Mouse (Mus musculus): ENCODE measurements around the gene Tubg2.
"Not testable (repeated sequence)": the region's sequence is repeated elsewhere in the genome, so short reads cannot be mapped to it uniquely, and the experiment has no call there.

Tubg2 gene

DNA sequence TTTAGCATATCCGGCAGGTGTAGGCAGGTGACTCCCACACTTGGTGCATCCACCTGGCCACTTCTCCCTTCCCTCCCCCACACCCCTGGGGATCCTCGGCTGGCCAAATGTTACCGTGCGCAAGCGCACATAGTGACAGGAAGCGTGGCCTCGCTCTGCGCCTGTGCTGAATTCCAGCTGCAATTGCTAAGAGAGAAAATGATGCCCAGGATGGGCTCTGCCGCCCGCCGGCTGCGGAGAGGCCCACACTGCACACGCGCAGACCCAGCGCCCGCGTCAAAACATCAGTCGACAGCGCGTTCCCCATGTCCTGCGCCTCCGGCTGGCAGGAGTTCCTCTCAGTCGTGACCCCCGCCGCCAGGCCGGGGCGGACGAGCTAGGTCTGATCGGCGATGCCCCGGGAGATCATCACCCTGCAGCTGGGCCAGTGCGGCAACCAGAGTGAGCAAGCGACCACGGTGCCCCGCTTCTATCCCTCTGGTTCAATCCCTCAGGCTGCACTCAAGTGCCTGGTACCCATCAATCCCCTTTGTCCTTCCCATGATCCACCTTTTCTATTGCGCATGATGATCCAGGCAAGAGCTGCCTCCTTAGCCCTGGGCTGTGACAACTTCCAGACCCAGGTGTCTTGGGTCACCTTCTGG, at the start of gene Tubg2:
Tubg2 (plus strand) TSS at position 180 of the 644 bp plus-strand sequence.
- peak; percentile 71 for DNase-seq (ENCODE audit: low read depth, low spot score)

DNA sequence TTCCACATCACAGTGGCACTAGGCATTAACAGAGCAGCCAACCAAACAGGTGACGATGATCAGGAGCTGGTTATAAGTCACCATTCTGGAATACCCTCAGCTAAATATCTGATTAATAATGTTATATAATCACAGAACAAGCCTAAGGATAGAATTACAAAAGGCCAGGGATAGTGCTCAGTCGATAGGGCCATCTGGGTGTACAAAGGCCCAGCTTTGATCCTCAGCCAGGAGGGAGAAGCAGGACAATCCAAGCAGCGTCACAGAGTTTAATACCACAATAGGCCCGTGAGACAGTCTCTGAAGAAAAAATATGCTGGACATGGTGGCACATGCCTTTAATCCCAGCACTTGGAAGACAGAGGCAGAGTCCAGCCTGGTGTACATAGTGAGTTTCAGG, 46.4 kb upstream of the Tubg2 start:
- no peak for DNase-seq (ENCODE audit: low read depth, low spot score)

DNA sequence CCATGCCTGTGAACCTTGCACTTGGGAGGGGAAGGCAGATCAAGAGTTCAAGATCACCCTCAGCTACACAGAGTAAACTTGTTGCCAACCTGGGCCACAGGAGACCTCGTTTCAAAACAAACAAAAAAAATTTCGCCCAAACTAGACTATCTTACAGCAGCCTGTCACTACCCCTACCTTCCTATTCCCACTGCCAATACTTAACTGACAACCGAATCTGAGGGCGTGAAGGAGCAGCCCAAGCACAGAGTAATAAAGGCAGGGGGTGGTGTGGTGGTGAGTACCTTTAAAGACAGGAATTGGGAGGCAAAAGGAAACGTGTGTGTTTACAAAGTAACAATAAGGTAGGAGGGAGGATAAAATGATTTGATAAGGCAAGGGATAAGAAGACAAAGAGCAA, 45.0 kb upstream of the Tubg2 start:
- no peak for DNase-seq (ENCODE audit: low read depth, low spot score)

DNA sequence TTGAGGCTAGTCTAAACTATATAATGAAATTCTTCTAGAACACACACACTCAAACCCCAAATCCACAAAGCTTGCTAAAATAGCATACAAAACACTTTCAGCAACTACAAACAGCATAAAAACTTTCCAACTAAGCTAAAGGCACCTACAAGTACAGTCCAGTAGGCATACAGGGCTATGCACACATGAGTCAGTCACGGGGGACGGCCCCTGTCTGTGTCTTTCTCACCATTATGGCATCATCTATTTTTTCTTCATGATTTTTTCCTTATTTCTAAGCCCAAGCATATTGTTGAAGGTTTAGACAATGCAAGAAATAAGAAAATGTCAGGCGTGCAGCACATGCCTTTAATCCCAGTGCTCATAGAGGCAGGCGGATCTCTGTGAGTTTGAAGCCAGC, 44.5 kb upstream of the Tubg2 start:
- no peak for DNase-seq (ENCODE audit: low read depth, low spot score)

DNA sequence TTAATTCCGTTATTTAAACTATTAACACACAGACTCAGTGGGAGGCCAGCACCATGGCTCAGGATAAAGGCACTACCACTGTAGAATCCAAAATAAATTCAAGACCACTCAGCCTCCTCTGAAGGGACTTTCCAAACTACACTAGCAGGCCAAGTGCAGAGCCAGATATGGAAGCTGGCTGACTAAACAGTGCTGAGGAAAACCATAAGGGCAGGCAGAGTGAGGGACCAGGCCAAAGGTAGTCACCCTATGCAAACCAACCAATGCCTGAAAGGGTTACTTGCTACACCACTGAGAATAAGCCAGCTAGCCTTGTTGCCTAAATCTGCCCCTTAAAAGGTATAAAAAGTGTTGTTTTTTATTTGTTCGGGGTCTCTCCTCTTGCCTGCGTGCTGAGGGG, 43.5 kb upstream of the Tubg2 start:
- DNase-seq (ENCODE audit: low read depth, low spot score), result no peak

DNA sequence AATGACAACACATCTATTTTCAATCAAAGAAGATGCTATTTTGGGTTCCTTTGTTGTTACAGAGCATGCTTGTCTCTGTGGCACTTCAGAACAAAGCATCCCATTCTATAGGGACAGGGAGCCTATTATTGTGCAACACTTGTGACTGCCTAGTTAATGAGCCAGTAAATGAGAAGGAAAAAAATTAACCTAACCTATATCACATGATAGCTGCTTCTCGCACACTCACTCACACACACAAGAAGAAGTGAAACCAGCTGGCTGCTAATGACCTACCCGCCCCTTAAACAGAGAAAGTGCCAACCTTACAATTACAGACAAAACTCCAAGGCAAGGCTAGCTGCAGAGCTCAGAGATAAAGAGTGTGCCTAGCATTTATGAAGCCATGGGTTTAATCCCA, 40.1 kb upstream of the Tubg2 start:
- DNase-seq (ENCODE audit: low read depth, low spot score), result no peak

DNA sequence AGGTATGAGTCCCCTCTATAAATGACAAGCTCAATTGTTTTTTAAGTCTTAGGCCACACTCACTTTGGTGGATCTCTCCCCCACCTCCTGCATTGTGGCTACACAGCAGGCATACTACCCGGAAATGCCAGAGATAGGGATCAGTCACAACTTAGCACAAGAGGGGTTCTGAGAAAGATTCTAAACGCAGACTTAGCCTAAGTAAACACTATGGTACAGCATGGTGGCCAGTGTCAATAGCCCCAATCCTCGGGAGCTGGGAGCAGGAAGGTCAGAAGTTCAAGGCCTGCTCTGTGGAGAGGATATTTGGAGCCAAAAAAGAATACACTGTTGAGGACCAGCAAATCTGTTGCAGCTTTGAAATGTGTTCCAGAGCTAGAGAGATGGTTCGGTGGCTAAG, 37.6 kb upstream of the Tubg2 start:
- no peak for DNase-seq (ENCODE audit: low read depth, low spot score)

DNA sequence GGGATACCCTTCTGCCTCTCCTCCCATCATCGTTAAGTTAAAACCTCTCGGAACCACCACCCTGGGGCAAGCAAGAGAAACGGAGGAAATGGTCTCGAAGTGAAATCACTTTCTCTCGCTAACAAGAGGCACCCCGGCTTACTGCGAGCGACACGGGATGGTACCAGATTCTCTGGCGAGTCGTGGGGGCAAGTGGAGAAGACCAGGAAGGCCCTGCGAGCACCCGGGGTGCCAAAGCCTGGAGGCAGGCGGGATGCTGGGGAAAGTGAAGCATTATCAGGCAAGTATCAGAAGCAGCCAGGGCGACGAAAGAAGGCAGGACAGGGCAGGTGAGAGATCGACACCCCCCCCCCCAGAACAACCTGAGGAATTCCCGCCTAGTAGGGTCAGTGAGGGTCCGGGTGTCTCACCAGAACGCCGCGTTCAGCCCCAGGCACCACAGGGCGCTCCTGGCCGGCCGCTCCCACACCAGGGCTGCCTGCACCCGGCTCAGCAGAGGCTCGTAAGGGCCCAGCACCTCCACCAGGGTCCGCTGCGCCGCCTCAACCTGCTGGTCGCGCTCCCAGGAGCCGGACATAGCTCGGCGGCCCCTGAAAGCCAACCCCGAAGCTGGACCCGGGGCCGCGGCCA, 36.5 kb upstream of the Tubg2 start:
- DNase-seq (ENCODE audit: low read depth, low spot score), result no peak

DNA sequence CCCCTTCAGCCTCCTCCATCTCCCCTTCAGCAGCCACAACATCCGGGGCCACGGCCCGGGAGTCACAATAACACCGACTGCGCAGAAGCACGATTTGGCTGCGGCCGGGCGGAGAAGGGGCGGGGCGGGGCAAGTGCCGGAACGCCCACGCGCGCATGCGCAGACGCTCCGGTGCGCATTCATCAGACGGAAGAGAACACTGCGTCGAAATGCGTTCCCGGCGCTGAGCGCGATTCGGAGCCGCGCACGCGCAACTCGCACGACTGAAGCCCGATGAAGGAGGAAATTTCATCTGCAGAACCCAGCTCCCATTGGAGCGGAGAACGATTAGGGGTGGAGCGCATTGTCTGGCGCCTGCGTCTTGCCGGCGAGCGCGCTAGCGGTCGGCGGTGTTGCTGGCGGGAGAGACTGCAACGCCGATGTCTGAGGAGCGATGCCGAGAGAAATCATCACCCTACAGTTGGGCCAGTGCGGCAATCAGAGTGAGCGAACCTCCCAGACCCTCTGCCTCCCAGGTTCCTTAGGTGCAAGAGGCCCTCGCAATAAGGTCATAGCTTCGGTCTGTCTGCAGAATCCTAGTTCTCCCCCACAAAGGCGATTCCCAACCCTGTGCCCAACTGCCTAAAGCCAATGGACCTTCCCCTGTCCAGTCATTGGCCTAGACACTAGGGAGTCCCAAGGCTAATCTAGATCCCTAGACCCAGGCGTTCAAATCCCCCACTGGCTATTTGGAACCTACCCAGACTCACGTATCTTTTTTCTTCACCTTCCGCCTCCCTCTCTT, 35.8 kb upstream of the Tubg2 start, which contains the start of the genes Retreg3 and Tubg1:
Retreg3 (minus strand) TSS at position 133 of the 784 bp plus-strand sequence.
Tubg1 (plus strand) TSS at position 178 of the 784 bp plus-strand sequence.
- DNase-seq (ENCODE audit: low read depth, low spot score), result peak; percentile 98

DNA sequence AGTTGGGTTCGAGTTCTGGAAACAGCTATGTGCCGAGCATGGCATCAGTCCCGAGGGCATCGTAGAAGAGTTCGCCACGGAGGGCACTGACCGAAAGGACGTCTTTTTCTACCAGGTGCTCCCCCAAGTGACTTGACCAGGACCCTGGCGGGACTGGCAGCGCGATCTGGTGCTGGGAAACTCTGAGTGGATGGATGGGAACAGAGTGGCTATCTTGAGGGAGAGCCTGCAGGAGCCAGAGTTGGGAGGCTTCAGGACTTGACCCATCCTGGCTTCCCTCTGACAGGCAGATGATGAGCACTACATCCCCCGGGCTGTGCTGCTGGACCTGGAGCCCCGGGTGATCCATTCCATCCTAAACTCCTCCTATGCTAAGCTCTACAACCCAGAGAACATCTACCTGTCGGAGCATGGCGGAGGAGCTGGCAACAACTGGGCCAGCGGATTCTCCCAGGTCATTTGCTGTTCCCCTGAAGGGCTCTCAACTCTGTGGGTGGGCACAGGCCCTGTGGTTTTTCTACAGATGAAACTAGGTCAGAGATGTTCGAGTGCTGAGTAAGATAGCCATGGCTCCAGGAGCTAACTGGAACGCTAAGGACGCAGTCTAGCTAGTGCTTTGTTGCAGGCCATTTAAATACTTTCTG, 35.0 kb upstream of the Tubg2 start:
- DNase-seq (ENCODE audit: low read depth, low spot score), result no peak

DNA sequence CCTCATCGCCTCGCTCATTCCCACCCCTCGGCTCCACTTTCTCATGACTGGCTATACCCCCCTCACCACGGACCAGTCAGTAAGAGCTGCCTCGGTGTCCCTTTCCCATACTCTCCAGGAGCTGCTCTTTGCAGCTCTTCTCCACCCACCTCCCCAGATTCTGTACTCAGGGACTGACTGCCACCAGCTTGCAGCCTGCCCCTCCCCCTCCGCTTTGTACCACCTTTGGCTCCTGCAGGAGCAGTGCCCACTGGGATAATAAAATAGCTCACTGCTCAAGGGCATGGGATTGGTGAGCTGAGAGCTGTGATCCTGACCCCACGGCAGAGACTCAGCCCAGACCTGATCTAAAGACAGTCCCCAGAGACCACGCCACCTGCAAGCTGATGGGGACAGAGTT, 31.2 kb upstream of the Tubg2 start:
- not testable (repeated sequence) for DNase-seq (ENCODE audit: low read depth, low spot score)

DNA sequence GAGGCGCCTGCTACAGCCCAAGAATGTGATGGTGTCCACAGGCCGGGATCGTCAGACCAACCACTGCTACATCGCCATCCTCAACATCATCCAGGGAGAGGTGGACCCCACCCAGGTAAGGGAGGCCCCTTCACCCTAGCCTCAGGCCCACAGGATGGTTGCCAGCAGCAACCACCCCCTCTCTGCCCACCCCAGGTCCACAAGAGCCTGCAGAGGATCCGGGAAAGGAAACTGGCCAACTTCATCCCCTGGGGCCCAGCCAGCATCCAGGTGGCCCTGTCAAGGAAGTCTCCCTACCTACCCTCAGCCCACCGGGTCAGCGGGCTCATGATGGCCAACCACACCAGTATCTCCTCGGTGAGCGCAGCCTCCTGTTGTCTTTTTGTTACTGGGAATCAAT, 30.7 kb upstream of the Tubg2 start:
- not testable (repeated sequence) for DNase-seq (ENCODE audit: low read depth, low spot score)

DNA sequence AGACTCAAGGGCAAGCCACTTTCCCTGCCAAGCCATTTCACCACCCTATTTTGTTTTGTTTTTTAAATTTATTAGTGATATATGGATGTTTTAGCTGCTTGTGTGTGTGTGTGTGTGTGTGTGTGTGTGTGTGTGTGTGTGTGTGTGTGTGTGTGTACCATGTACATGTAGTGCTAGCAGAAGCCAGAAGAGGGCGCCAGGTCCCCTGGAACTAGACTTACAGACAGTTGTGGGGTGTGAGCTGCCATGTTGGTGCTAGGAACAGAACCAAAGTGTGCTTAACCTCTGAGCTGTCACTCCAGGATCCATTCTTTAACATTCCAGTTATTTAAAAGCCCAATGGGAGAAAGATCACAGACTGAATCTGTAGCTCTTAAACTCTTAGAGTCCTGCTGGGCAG, 28.6 kb upstream of the Tubg2 start:
- DNase-seq (ENCODE audit: low read depth, low spot score), result no peak

DNA sequence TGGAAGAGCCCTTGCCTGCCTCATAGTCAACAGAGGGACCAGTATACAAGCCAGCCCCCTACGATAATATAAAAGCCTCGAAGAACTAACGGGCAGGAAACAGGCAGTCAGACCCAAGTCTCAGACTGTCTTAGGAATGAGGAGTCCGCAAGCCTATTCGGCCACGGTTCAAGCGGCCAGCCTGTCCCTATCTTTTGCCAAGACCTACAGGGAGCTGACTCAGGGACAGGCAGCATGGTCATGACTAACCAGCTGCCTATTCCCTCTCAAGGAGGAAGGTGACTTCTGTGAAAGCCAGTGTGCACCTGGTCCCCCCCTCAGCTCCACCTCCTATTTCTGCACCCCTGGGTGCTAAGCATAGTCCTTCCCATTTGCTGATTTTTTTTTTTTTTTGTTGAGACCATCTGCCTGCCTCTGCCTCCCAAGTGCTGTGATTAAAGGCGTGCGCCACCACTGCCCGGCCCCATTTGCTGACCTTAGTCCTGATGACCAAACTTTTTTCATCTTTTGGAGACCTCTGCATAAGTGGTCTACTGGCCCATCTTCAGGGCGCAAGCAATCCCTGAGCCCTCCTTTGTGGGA, 26.6 kb upstream of the Tubg2 start:
- no peak for DNase-seq (ENCODE audit: low read depth, low spot score)

DNA sequence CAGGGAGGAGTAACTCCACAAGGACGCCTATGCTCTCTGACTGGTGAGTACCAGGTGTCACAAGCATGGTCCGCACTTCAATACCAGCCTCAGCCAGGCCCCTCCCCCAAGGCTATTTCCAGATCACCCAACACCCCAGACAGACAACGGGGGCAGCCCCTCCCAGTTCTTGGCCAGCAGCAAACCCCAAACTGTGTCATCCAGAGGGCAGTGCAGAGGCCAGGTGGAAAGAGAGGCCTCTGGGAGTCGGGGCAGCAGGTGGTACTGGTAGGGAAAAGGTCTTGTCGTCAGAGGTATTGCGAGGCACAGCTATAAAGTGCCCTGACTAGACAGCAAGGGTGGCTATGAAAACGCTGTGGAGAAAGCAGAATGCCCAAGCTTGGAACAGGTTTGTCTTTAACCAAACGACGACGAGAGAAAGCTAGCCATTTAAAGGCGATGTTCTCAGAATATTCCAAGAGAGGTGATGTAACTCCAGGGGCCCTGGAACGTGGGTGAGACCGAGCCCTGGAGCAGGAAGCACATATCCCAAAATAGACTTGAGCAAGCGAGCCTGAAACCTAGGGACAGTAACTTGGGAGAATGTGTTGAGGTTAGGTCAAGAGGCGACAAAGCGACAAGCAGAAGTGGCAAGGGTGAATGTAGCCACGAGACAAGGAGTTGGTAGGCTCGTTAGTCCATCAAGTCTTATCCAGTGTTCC, 25.5 kb upstream of the Tubg2 start:
- DNase-seq (ENCODE audit: low read depth, low spot score), result no peak

DNA sequence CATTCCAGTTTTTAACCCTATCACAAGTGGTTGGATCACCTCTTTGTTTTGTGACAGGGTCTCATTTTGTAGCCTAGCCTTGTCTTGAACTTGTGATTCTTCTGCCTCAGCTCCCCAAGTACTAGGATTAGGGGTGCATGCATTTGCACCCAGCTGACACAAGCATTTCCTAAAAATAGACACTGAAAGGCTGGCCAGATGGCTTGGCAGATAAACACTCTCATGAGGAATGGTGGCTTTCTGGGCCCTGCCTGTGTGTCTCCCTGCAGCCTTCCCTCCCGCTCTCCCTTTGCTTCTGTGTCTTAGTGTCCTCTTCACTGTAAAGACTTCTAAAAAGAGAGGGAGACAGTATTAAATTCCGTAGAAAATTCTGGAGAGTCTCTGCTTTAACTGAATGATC, 24.5 kb upstream of the Tubg2 start:
- no peak for DNase-seq (ENCODE audit: low read depth, low spot score)

DNA sequence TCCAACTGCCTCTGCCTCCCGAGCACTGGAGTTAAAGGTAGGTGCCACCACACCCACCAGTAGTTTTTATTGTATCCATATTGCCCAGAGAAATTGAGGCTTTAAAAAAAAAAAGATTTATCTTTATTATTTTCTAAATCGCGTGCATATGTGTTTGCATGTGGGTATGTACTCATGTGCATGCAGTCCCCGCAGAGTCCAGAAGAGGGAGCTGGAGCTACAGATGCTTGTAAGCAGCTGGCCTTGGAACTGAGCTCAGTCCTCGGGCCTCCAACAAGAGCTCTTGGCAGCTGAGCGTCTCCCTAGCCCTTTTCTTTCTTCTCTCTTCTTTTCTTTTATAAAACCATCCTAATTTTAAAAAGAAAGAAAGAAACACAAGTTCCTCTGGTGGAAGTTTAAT, 24.0 kb upstream of the Tubg2 start:
- DNase-seq (ENCODE audit: low read depth, low spot score), result no peak

DNA sequence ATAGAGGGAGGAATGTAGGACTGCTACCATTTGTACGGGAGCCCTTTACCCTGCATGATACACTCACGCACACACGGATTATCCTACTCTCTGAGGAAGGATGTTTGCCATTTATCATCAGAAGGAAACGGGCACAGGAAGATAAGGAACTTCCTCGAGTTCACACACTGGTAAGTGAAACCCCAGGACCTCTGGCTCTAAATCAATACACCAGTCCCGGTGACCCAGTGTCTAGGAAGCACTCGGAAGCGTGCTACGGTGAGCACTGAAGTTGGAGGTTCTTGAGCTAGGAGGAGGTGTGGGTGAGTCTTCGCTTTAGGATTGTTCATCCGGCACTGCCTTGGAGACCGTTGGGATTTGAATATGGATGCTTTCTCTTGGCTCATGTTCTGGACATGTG, 22.7 kb upstream of the Tubg2 start:
- DNase-seq (ENCODE audit: low read depth, low spot score), result no peak

DNA sequence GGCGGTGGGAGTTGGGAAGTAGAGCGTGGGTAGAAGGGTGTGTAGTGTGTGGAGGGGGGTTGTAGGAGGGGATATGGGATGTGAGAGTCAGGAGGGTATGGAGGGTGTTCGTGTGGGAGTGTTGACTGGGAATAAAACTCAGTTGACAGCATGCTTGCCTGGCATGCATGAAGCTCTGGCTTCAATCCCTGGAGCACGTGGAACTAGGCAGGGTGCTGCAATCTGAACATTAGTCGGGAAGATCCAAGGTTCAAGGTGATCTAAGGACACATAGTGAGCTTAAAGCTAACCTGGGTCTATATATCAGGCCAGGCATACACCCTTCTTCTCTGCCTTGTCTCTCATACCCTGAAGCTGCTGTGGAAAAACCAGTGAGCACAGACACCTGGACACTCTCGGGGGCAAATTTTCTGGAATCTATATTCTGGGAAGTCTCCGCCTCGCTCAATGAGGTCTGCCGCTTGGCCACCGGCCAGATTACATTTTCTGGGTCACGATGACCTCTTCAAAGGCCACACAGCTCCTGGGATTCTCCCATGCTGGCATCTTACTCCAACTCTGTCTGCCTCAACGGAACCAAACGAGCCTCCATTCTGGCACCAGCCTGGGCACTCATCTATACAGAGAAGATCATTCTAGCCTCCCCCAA, 21.4 kb upstream of the Tubg2 start:
- no peak for DNase-seq (ENCODE audit: low read depth, low spot score)

DNA sequence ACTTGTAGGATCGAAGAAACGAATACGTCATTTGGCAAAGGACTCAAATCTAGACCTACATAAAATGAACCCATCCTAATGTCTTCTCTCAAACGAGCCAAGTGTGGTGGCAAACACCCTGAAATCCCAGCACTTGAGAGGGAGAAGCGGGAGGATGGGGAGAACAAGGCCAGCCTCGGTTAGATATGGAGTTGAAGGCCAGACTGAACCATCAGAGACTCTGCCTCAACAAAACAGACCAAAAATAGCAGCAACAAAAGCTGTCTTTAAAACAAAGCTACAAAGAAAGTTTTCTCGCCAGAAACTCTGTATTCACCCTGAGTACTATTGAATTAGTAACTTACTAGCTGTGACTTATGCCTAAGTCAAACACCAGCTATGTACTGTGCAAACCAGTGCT, 18.7 kb upstream of the Tubg2 start:
- no peak for DNase-seq (ENCODE audit: low read depth, low spot score)

Measured in brain, embryonic 18.5 days (tissue).